Mouse (Mus musculus) embryo, embryonic 11 days (tissue): Measurements from ENCODE around the gene Olfr1393.
"Not testable (repeated sequence)": the region's sequence is repeated elsewhere in the genome, so short reads cannot be mapped to it uniquely, and the experiment has no call there.

ENCODE experiments used
- DNase-seq: peaks from one replicate; pipeline ENCODE4 v3.0.0-alpha.2; 2015

Gene Olfr1393

GRCm38 (mm10) chr11:49252048-49252447 lies 26.1 kb upstream of the Olfr1393 start:
- no peak for DNase-seq

DNA sequence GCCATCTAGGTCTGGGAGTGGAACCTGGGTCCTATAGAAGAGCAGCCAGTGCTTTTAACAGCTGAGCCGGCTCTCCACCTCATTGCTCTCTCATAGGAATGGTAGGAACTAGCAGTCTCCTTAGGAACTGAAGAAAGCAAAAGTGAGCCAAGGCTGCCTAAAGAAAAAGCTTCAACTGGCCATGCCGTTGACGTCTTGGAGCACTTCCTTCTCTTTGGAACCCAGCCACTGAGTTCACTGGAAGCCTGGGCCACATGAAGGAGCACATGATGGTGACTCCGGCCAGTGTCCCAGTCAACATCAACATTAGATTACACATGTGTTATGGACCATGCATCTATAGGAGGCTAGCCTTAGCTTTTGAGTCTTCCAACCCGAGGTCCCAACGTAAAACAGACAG lies 25.1 kb upstream of the Olfr1393 start:
- DNase-seq: no peak

DNA sequence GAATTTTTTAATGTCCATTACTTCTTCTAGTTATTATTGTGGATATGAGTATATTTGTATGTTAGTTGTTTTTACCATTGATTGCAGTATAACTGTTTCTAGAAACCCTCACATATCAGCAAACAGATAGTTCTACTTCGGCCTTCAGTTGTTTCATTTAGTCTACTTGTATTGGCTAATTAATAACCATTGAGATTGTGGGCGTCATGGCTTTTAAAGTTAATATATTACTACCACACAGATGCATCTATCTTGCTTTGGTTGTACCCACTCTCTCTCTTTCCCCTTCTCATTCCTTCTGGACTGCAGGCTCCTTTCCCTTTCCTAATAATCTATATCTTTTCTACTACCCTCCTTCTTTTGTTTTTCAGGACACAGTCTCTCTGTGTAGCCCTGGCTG lies 18.8 kb upstream of the Olfr1393 start:
- DNase-seq: no peak

- no peak for DNase-seq
Observed at GRCm38 (mm10) chr11:49259829-49260228, 18.3 kb upstream of the Olfr1393 start.

GRCm38 (mm10) chr11:49260598-49261312 lies 17.3 kb upstream of the Olfr1393 start:
- DNase-seq: no peak

DNA sequence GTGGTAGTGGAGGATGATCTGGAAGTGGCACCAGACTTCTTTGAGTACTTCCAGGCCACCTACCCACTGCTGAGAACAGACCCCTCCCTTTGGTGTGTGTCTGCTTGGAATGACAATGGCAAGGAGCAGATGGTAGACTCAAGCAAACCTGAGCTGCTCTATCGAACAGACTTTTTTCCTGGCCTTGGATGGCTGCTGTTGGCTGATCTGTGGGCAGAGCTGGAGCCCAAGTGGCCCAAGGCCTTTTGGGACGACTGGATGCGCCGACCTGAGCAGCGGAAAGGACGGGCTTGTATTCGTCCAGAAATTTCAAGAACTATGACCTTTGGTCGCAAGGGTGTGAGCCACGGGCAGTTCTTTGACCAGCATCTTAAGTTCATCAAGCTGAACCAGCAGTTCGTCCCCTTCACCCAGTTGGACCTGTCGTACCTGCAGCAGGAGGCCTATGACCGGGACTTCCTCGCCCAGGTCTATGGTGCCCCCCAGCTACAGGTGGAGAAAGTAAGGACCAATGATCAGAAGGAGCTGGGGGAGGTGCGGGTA lies 16.7 kb upstream of the Olfr1393 start:
- no peak for DNase-seq

DNA sequence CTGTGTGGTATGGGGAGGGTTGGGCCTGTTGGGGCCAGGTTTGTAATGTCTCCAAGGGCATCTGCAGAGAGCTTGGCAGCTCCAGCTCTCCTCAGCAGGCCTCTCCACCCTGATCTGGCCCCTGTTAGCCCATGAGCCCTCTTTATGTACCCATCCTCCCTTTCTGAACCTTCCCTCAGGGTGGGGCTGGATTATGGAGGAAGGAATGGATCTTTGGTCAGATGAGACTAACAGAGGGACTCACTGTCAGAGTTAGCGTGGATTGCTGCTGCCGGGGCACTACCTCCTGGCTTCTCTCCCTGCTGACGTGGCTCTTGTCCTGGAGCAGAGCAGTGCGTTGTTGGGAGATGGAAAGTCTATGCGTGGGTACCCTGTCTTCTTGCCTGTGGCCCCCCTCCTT lies 15.8 kb upstream of the Olfr1393 start:
- no peak for DNase-seq

DNA sequence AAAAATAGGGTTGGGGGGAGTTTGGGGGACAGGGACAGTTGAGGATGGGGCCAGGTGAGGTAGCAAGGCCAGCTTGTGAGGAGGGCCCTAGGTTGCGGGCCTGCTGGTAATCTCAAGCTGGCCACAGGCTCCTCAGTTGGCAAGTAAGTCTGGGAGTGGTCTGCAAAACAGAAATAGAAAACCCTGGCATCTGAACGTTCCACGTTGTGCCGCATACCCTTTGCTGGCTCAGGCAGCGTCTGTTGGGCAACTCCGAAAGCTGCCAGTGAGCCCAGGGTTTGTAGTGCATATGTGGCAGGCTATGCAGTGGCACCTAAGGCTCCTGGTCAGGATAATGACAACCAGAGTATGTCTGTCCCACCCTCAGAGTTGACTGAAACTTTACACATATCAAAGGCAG lies 15.0 kb upstream of the Olfr1393 start:
- no peak for DNase-seq

GRCm38 (mm10) chr11:49264081-49264480 lies 14.0 kb upstream of the Olfr1393 start:
- DNase-seq: no peak

- no peak for DNase-seq
Observed at GRCm38 (mm10) chr11:49264622-49265021, 13.5 kb upstream of the Olfr1393 start.

DNA sequence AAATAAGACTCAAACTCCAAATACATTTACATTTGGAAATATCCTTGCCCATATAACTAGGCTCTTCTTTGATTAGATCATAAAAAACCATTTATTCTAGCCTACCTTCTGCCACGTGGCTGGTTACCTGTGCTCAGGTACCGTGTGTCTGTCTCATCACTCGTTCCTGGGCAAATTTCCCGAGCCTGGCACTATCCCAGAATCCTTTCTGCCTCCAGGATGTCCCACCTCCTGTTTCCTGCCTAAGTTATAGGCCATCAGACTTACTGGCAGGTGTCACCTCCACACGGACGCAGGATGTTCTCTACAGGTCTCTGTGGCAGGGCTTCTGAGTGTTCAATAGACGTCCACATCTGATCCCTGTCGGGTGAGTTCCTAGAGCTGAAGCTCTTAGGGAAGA lies 13.0 kb upstream of the Olfr1393 start:
- no peak for DNase-seq

DNA sequence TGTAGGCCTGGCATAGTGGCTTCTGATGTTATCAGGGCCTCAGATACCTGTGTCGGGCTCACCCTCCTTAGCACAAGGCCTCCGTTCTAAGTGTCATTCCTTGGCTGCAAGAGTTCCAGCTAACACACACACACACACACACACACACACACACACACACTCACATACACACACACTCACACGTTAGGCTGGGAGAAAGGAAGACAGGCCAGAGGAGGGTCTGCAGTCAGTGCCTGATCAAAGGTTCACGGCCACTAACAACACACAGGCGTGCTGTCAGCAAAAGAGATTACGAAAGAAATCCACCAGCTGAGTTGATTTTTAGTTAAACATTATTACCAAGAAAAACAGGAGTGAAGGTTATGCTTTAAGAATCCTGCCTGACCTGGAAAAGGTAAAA lies 11.4 kb upstream of the Olfr1393 start:
- no peak for DNase-seq

- DNase-seq: no peak
Observed at GRCm38 (mm10) chr11:49267316-49267715, 10.8 kb upstream of the Olfr1393 start.

- DNase-seq: no peak
Observed at GRCm38 (mm10) chr11:49267970-49268579, 10.0 kb upstream of the Olfr1393 start.

DNA sequence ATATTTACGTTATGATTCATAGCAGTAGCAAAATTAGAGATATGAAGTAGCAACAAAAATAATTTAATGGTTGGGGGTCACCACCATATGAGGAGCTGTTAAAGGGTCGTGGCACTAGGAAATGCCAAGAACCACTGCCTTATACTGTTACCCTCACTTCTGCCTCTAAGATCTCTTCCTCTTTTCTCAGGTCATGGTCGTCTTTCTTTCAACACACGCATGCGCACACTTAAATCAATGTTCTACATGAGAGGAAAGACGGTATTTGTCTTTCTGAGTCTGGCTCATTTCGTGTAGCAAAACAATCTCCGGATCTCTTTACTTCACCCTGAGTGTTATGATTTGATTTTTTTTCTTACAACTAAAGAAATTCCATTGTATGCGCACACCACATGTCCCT lies 8.3 kb upstream of the Olfr1393 start:
- DNase-seq: no peak

DNA sequence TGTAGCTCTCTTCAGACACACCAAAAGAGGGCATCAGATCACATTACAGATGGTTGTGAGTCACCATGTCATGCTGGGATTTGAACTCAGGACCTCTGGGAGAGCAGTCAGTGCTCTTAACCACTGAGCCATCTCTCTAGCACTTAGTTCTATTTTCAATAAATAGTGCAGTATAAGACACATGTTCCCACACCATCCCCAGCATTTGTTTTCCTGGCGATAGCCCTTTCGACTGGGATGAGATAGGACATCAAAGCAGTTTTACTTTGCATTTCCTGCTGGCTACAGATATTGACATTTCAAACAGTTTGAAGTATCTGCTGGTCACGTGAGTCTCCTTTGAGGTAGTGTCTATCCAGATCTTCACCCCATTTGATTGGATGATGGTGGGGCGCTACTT lies 7.7 kb upstream of the Olfr1393 start:
- no peak for DNase-seq

DNA sequence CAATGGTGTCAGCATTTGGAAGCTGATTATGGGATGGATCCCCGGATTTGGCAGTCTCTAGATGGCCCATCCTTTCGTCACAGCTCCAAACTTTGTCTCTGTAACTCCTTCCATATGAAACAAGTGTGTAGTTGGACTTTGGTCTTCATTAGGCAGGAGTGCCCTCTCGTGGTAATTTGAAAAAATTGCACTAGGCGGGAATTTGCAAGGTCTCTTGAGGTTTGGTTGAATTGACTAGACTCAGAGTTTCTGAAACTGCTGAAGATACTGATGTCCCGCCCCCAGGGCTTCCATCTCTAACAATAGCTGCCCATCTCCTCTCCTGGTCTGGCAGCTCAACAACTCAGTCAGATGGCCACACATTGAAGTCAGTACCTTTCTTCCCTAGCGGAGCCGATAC lies 6.8 kb upstream of the Olfr1393 start:
- DNase-seq: peak; percentile 76

DNA sequence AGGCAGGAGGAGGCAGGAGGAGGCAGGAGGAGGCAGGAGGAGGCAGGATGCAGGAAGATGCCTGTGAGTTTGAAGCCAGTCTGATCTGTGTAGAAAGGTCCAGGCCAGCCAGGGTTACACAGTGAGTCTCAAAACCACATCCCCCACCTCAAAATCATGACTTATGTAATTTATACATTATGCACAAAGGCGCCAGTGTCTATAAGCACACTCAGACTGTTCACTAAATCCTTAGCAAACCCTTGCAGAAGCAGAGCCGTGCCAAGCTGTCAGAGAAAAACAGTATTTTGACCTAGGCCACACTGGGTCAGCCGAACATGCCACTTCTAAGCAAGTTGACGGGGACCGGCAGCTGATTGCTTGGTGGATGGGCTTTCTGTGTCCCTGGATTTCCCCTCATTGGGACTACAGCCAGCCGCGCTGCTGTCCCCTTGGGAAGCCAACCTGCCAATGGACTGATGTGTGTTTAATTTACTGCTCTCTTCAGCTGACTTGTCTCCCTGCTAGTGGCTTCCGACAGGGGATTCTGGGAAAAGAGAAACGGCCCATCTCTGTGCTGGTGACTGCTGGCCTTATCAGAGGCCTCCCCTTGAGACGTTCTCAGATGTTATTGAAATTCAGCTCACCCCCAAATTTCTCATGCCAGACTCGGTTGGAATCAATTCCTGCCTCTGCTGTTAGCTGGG lies 4.1 kb upstream of the Olfr1393 start:
- peak; percentile 7 for DNase-seq

DNA sequence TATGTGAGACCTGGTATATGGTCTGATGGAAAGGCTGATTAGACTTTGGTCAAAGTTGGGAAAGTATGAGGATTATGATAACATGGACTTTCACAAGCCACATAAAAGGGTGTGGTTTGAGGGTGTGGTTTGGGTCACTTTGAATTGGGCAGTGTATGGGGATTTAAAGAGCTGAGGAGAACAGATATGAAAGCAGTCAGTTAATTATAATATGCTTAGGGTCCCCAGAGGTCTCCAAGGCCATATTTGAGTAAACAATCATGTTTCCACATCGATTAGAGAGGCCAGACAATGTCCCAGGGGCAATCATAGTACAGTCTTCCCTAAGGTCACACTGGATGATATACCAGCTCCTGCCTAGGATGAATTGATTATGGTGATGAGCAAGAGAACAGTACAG lies 6.9 kb downstream of the Olfr1393 start, which contains the start of gene Olfr1392:
TSS of gene Olfr1392 (plus strand) at position 301 of the 400 bp plus-strand sequence.
- DNase-seq: not testable (repeated sequence)

DNA sequence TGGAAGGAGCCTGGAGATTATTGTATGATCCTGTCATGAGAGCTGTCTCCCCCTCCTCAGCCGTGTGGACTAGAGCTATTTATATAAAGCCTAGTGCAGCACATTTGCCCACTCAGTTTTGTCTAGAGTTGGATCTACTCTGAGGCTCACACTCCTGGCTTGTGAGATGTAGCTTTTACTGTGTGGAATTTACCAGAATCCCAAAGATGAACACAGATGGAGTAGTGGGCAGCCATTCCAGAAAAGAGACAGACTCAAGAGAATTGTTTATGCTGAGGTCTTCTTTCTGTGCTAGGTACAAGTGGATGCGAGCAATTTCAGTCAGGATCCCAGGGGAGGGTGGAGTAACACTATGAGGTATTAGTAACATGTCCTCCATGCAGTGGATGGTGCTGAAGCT lies 9.1 kb downstream of the Olfr1393 start:
- no peak for DNase-seq

- no peak for DNase-seq
Observed at GRCm38 (mm10) chr11:49292777-49293176, 14.7 kb downstream of the Olfr1393 start.

DNA sequence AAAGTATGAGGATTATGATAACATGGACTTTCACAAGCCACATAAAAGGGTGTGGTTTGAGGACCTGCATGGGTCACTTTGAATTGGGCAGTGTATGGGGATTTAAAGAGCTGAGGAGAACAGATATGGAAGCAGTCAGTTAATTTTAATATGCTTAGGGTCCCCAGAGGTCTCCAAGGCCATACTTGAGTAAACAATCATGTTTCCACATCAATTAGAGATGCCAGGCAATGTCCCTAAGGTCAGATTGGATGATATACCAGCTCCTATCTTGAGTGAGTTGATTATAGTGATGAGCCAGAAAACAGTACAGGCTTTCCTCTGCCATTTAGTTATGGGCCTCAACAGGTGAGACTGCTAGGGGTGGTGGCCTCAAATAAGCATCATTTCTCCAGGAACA lies 26.3 kb downstream of the Olfr1393 start, which contains the start of gene Olfr10:
TSS of gene Olfr10 (plus strand) at position 301 of the 400 bp plus-strand sequence.
- no peak for DNase-seq

- DNase-seq: not testable (repeated sequence)
Observed at GRCm38 (mm10) chr11:49308547-49308946, 30.4 kb downstream of the Olfr1393 start.

DNA sequence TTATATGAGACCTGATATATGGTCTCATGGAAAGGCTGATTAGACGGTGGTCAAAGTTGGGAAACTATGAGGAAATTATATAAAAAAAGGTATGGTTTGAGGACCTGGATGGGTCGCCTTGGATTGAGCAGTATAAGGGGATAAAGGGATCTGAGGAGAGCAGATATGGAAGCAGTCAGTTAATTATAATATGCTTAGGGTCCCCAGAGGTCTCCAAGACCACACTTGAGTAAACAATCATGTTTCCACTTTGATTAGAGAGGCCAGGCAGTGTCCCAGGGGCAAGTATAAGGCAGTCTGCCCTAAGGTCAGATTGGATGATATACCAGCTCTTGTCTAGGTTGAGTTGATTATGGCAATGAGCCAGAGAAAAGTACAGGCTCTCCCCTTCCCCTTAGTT lies 44.3 kb downstream of the Olfr1393 start, which contains the start of gene Olfr1391:
TSS of gene Olfr1391 (plus strand) at position 301 of the 400 bp plus-strand sequence.
- DNase-seq: no peak
